Mouse (Mus musculus): ENCODE data around the gene Bag2. TPM values are rescaled to one million over a fixed set of nuclear protein-coding genes. Genes with fewer than 3 reads are reported as not detected.

Bag2 gene
- total RNA-seq, 2 experiments from 2014 or later = 34.4 to 39.9 TPM

Other genes starting within 250 kb of the Bag2 start
- gene Prim2, start 88.0 kb downstream of the Bag2 start, total RNA-seq (2021) = 1 to 10 TPM; 1.7 to 2.8 TPM
- gene Rab23, start 37.9 kb downstream of the Bag2 start, total RNA-seq (2021) = 10 to 100 TPM in 1 of 2 experiments, 1 to 10 TPM in 1; 7.8 to 10.4 TPM
- 10 to 100 TPM; 11.7 to 12.5 TPM for gene Zfp451, start 56.8 kb upstream of the Bag2 start, total RNA-seq (2021)
- gene Bend6, start 150.0 kb upstream of the Bag2 start, total RNA-seq (2021) = 1 to 10 TPM; 1.9 to 2.0 TPM
- 100 to 1,000 TPM; 378 TPM for gene Dst, start 150.4 kb upstream of the Bag2 start, total RNA-seq (2021)